Mouse (Mus musculus) heart, adult 2 months (tissue): ENCODE data around the gene Gm17409. TPM values are rescaled to one million over a fixed set of nuclear protein-coding genes. Genes with fewer than 3 reads are reported as not detected.

Experiments
- DNase-seq, 2 experiments: peaks; one replicate each; pipeline ENCODE4 v3.0.0; 2021
- H3K27ac ChIP-seq: fragments of 200-600 bp; 2 replicates; pipeline ENCODE4 v1.8.1; 2022
- H3K27me3 ChIP-seq: fragments of 200-500 bp; 2 replicates; pipeline ENCODE4 v1.6.1; 2012; ENCODE audit warnings: mild to moderate bottlenecking, low read length, inconsistent platforms, mixed read lengths; ENCODE audit not compliant: control insufficient read depth, insufficient read depth
- H3K36me3 ChIP-seq: fragments of 200-500 bp; 2 replicates; pipeline ENCODE4 v1.6.1; 2012; ENCODE audit warnings: low read length, inconsistent platforms; ENCODE audit not compliant: control insufficient read depth, insufficient read depth
- H3K4me1 ChIP-seq: fragments of 200-500 bp; 2 replicates; pipeline ENCODE4 v1.6.1; 2011; ENCODE audit warnings: low read length; ENCODE audit not compliant: control insufficient read depth, insufficient read depth
- H3K4me3 ChIP-seq: fragments of 200-600 bp; 2 replicates; pipeline ENCODE4 v1.8.1; 2022
- H3K79me2 ChIP-seq: fragments of 200-500 bp; replicated peaks from 2 replicates; pipeline ENCODE4 v1.6.1; 2012; ENCODE audit warnings: mild to moderate bottlenecking, inconsistent platforms, low read length, moderate library complexity, mixed read lengths; ENCODE audit not compliant: control insufficient read depth, insufficient read depth
- H3K9ac ChIP-seq: fragments of 200-500 bp; 2 replicates; pipeline ENCODE4 v1.6.1; 2012; ENCODE audit warnings: low read depth, mild to moderate bottlenecking, control low read depth, inconsistent platforms, low read length, mixed read lengths
- CTCF ChIP-seq: fragments of 200-600 bp; IDR thresholded peaks from 2 replicates; pipeline ENCODE4 v1.8.1; 2022; ENCODE audit warnings: antibody characterized with exemption, mild to moderate bottlenecking, moderate library complexity
- EP300 ChIP-seq: fragments of 200-500 bp; IDR thresholded peaks from 2 replicates; pipeline ENCODE4 v1.6.1; 2011; ENCODE audit warnings: low read depth, low read length, control low read depth; ENCODE audit not compliant: insufficient read depth
- POLR2A ChIP-seq: fragments of 200-500 bp; IDR thresholded peaks from 2 replicates; pipeline ENCODE4 v1.6.1; 2011; ENCODE audit warnings: mild to moderate bottlenecking, low read depth, low read length, control low read depth; ENCODE audit not compliant: insufficient read depth
- WGBS: fragments of 180-500 bp; shearing (Covaris S2); methylation state at CpG from one replicate; pipeline ENCODE4 v1.1.7; 2018; 5-methylcytosine and 5-hydroxymethylcytosine counted together
- intact Hi-C: fragments of 180-260 bp; cut with DNase I; formaldehyde crosslinking; loops from one replicate; pipeline ENCODE4 v1.15.1; 2025
- polyA plus RNA-seq: library from polyadenylated mRNA; depleted of rRNA; stranded (reverse); fragments of >200 nt; gene quantifications from 2 replicates; pipeline ENCODE4 v1.2.3, GENCODE M21; 2012; rRNA removed
- total RNA-seq, 2 experiments: library from RNA; stranded (reverse); gene quantifications; 2 replicates each; pipeline ENCODE4 v1.2.3; 2021

Gm17409 gene
- total and polyA plus RNA-seq, 3 experiments, result not detected

DNA sequence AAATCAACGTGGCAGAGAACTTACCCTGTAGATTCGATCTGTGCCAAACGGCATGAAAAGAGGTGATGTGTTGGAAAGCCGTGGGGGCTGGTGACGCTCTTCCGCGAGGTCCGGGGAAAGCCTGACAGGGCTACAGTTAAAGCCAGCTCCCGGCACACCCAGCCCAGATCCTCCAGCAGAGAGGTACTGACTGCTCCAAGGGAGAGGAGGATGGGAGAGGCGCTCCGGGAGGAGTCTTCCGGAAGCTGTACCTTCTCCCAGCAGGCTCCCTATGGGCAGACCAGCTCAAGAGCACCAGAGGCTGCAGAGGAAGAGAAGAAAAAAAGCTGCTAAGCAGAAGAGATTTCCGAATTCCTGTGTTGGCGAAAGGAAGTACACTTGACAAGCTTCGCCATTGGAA, 46.1 kb downstream of the Gm17409 start:
- intact Hi-C loops, result no loop called here
- DNase-seq, result no peak
- H3K4me1 ChIP-seq, result peaks cover 12% of the 10 kb centered on the region
- H3K4me3 ChIP-seq, result no peak overlapping the region
- H3K27me3 ChIP-seq, result no peaks in the 10 kb centered on the region
- peaks cover 17% of the 10 kb centered on the region for H3K36me3 ChIP-seq
- 29% methylated on average over 15 of the region's 15 CpGs for WGBS
- TF ChIP-seq EP300 (no peak), POLR2A (no peak), CTCF (no peak)
- no peaks in the 10 kb centered on the region; the same call in 1 of the 2 replicates for H3K79me2 ChIP-seq
- H3K9ac ChIP-seq, result no peak overlapping the region
- H3K27ac ChIP-seq, result peak overlapping the region; percentile 43; the same call in 1 of the 2 replicates

DNA sequence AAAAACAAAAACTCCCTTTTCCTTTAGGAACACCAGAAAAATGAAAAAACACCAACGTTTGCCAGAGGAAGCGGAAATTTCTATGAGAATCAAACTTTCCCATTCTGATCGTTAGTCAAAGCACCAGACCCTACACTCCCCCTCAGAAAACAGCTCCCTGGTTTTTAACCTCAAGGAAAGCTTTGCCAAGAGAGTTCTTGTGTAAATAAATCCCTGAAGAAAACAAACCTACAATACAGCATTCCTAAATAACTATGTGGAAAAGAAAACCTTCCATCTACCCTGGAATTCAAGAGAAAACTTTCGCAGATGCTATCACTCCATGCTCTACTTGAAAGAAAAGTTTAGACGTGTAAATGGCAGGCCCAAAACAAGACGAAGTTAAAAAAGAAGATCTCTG, 47.0 kb downstream of the Gm17409 start:
- Histone ChIP-seq H3K27me3 (no peaks in the 10 kb centered on the region), H3K4me3 (no peak overlapping the region), H3K9ac (no peak overlapping the region), H3K27ac (peak overlapping the region; percentile 39; the same call in 1 of the 2 replicates), H3K4me1 (peaks cover 13% of the 10 kb centered on the region), H3K79me2 (no peaks in the 10 kb centered on the region; the same call in 1 of the 2 replicates), H3K36me3 (peaks cover 22% of the 10 kb centered on the region)
- intact Hi-C loops, result loop anchor here (1.0 kb wide), 1 partner anchor 26 kb away; no protein-coding TSS in a partner anchor
- DNase-seq, result no peak
- 32% methylated on average over 6 of the region's 6 CpGs for WGBS
- TF ChIP-seq EP300, result no peak

DNA sequence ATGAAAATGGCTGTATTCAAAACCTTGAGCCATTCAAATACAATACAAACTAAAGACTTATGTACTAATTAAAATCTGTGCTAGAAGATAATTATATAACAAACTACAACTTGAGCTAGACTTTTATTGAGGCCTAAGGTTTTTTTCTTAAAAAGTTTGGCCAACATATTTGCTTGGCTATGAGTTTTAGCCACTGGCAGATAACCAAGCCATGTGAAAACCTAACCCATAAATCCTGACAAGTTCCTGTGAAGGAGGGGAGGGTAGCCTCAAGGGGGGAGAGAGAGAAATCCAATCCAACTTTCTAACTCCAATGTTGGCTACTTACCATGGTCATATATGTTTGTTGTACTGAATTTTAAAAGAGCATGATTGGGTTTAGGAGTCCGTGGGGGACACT, 48.6 kb downstream of the Gm17409 start:
- TF ChIP-seq POLR2A, result no peak
- Histone ChIP-seq H3K27me3 (no peaks in the 10 kb centered on the region), H3K27ac (peak overlapping the region; percentile 39; the same call in 1 of the 2 replicates), H3K36me3 (peaks cover 31% of the 10 kb centered on the region), H3K4me1 (peaks cover 12% of the 10 kb centered on the region), H3K4me3 (no peak overlapping the region), H3K79me2 (peaks cover 5% of the 10 kb centered on the region), H3K9ac (no peak overlapping the region)
- DNase-seq, result no peak
- 76% methylated on average over 1 of the region's 1 CpGs for WGBS
- intact Hi-C loops, result no loop called here

Other genes starting within 250 kb of the Gm17409 start
- gene Acvr1c, start 112.2 kb upstream of the Gm17409 start, total RNA-seq, result under 1 TPM; 0.39 to 0.59 TPM
- gene Acvr1c, start 112.2 kb upstream of the Gm17409 start, polyA plus RNA-seq, result 0.38 and 0.41 TPM in 2 replicates
- gene Acvr1, start 97.0 kb downstream of the Gm17409 start, total RNA-seq, result 10 to 100 TPM; 14.6 to 15.7 TPM
- gene Acvr1, start 97.0 kb downstream of the Gm17409 start, polyA plus RNA-seq, result 7.4 and 12.1 TPM in 2 replicates
- 1 to 10 TPM; 2.2 to 3.3 TPM for gene Upp2, start 97.2 kb downstream of the Gm17409 start, total RNA-seq
- gene Upp2, start 97.2 kb downstream of the Gm17409 start, polyA plus RNA-seq, result 3.0 and 5.1 TPM in 2 replicates